Mouse (Mus musculus) thymus, adult 2 months (tissue): ENCODE data around the gene Dcakd. TPM values are rescaled to one million over a fixed set of nuclear protein-coding genes. Genes with fewer than 3 reads are reported as not detected.

Experiments used
- DNase-seq: peaks from one replicate; pipeline ENCODE4 v3.0.0; 2021
- H3K27ac ChIP-seq: fragments of 200-500 bp; 2 replicates; pipeline ENCODE4 v1.5.1; 2012; ENCODE audit warnings: low read length, control low read depth; ENCODE audit not compliant: control insufficient read depth, insufficient read depth
- H3K27me3 ChIP-seq: fragments of 200-500 bp; 2 replicates; pipeline ENCODE4 v1.6.1; 2012; ENCODE audit warnings: mild to moderate bottlenecking, low read length, moderate library complexity, mixed read lengths; ENCODE audit not compliant: control insufficient read depth, insufficient read depth
- H3K36me3 ChIP-seq: fragments of 200-500 bp; 2 replicates; pipeline ENCODE4 v1.6.1; 2012; ENCODE audit warnings: mild to moderate bottlenecking, low read length, moderate library complexity; ENCODE audit not compliant: control insufficient read depth, insufficient read depth
- H3K4me1 ChIP-seq: fragments of 200-500 bp; replicated peaks from 2 replicates; pipeline ENCODE4 v1.6.1; 2012; ENCODE audit warnings: low read length; ENCODE audit not compliant: control insufficient read depth, insufficient read depth
- H3K4me3 ChIP-seq: fragments of 200-500 bp; 2 replicates; pipeline ENCODE4 v1.5.1; 2012; ENCODE audit warnings: mild to moderate bottlenecking, low read length, control low read depth, moderate library complexity; ENCODE audit not compliant: control insufficient read depth, insufficient read depth
- CTCF ChIP-seq: fragments of 200-500 bp; IDR thresholded peaks from 2 replicates; pipeline ENCODE4 v1.5.1; 2012; ENCODE audit warnings: mild to moderate bottlenecking, control low read depth, low read length, moderate library complexity, borderline replicate concordance; ENCODE audit not compliant: control insufficient read depth, poor library complexity, insufficient read depth; ENCODE audit errors: extremely low read depth
- POLR2A ChIP-seq: fragments of 200-500 bp; IDR thresholded peaks from 2 replicates; pipeline ENCODE4 v1.6.1; 2012; ENCODE audit warnings: mild to moderate bottlenecking, low read length, control low read depth, moderate library complexity; ENCODE audit not compliant: control insufficient read depth, poor library complexity, insufficient read depth; ENCODE audit errors: extremely low read depth
- WGBS: fragments of 180-500 bp; shearing (Covaris S2); methylation state at CpG from one replicate; pipeline ENCODE4 v1.1.7; 2018; 5-methylcytosine and 5-hydroxymethylcytosine counted together
- polyA plus RNA-seq: library from polyadenylated mRNA; depleted of rRNA; stranded (reverse); fragments of >200 nt; gene quantifications from 2 replicates; pipeline ENCODE4 v1.2.3, GENCODE M21; 2012

Gene Dcakd
- polyA plus RNA-seq, 1 experiment = 77.5 TPM

GRCm38 (mm10) chr11:103035007-103035406 lies 6.9 kb upstream of the Dcakd start:
- no peaks in the 10 kb centered on the region for H3K36me3 ChIP-seq
- H3K4me1 ChIP-seq = no peaks in the 10 kb centered on the region
- no peak for DNase-seq
- H3K27me3 ChIP-seq = no peaks in the 10 kb centered on the region
- TF ChIP-seq CTCF (no peak), POLR2A (no peak)
- no peak overlapping the region for H3K27ac ChIP-seq
- WGBS = 84% methylated on average over 6 of the region's 6 CpGs
- H3K4me3 ChIP-seq = no peak overlapping the region

GRCm38 (mm10) chr11:103033030-103033429 lies 4.9 kb upstream of the Dcakd start:
- Histone ChIP-seq H3K36me3 (no peaks in the 10 kb centered on the region), H3K27ac (no peak overlapping the region), H3K4me3 (no peak overlapping the region), H3K27me3 (no peaks in the 10 kb centered on the region), H3K4me1 (no peaks in the 10 kb centered on the region)
- TF ChIP-seq CTCF (no peak), POLR2A (no peak)
- 96% methylated on average over 3 of the region's 3 CpGs for WGBS
- DNase-seq = no peak

- DNase-seq = no peak
- Histone ChIP-seq H3K4me1 (peaks cover 2% of the 10 kb centered on the region), H3K27ac (peak overlapping the region; percentile 15; the same call in 1 of the 2 replicates), H3K36me3 (no peaks in the 10 kb centered on the region), H3K27me3 (no peaks in the 10 kb centered on the region), H3K4me3 (peak overlapping the region; percentile 83)
- TF ChIP-seq CTCF (no peak), POLR2A (no peak)
- 10% methylated on average over 8 of the region's 8 CpGs for WGBS
These were observed 460 bp downstream of the Dcakd start for GRCm38 (mm10) chr11:103027570-103028175.

- Histone ChIP-seq H3K27ac (no peak overlapping the region), H3K4me1 (peaks cover 2% of the 10 kb centered on the region), H3K27me3 (no peaks in the 10 kb centered on the region), H3K36me3 (no peaks in the 10 kb centered on the region), H3K4me3 (no peak overlapping the region)
- no peak for DNase-seq
- 88% methylated on average over 3 of the region's 3 CpGs for whole genome bisulfite sequencing
- TF ChIP-seq POLR2A (no peak), CTCF (no peak)
These were observed 1.2 kb downstream of the Dcakd start for GRCm38 (mm10) chr11:103026901-103027300.

GRCm38 (mm10) chr11:103023974-103024373 lies 4.2 kb downstream of the Dcakd start:
- H3K36me3 ChIP-seq = no peaks in the 10 kb centered on the region
- H3K4me1 ChIP-seq = peaks cover 2% of the 10 kb centered on the region
- H3K27me3 ChIP-seq = no peaks in the 10 kb centered on the region
- no peak overlapping the region for H3K4me3 ChIP-seq
- 97% methylated on average over 3 of the region's 3 CpGs for WGBS
- DNase-seq = no peak
- no peak overlapping the region for H3K27ac ChIP-seq
- no peak for TF ChIP-seq CTCF
- TF ChIP-seq POLR2A = no peak

- no peaks in the 10 kb centered on the region for H3K36me3 ChIP-seq
- WGBS = 90% methylated on average over 3 of the region's 3 CpGs
- TF ChIP-seq CTCF = no peak
- no peak for TF ChIP-seq POLR2A
These were observed 7.3 kb downstream of the Dcakd start for GRCm38 (mm10) chr11:103020713-103021335.

GRCm38 (mm10) chr11:103019325-103019724 lies 8.8 kb downstream of the Dcakd start:
- TF ChIP-seq POLR2A (no peak), CTCF (no peak)
- Histone ChIP-seq H3K27ac (no peak overlapping the region), H3K36me3 (no peaks in the 10 kb centered on the region), H3K27me3 (no peaks in the 10 kb centered on the region), H3K4me1 (peaks cover 6% of the 10 kb centered on the region), H3K4me3 (no peak overlapping the region)
- DNase-seq = no peak
- 93% methylated on average over 7 of the region's 7 CpGs for WGBS

More at GRCm38 (mm10) chr11:103020713-103021335, 7.3 kb downstream of the Dcakd start:
- no peaks in the 10 kb centered on the region for H3K27me3 ChIP-seq
- peaks cover 2% of the 10 kb centered on the region for H3K4me1 ChIP-seq
- no peak overlapping the region for H3K4me3 ChIP-seq
- no peak for DNase-seq
- no peak overlapping the region for H3K27ac ChIP-seq
